Mouse (Mus musculus) C2C12 (cell line): ENCODE data around the gene Prr19.

ENCODE experiments used
- CEBPB ChIP-seq: IDR thresholded peaks from one replicate; pipeline ENCODE4 v1.6.1; 2011; ENCODE audit warnings: low read depth, mild to moderate bottlenecking, control low read depth, moderate library complexity
- CTCF ChIP-seq: IDR thresholded peaks from one replicate; pipeline ENCODE4 v1.5.1; 2011; ENCODE audit not compliant: control insufficient read depth, insufficient read depth, insufficient read length
- MAX ChIP-seq: IDR thresholded peaks from one replicate; pipeline ENCODE4 v1.6.1; 2011; ENCODE audit warnings: mild to moderate bottlenecking, control low read depth
- MYOD1 ChIP-seq: IDR thresholded peaks from one replicate; pipeline ENCODE4 v1.6.1; 2011; ENCODE audit warnings: low read depth; ENCODE audit not compliant: control insufficient read depth, insufficient read length
- MYOG ChIP-seq: IDR thresholded peaks from one replicate; pipeline ENCODE4 v1.6.1; 2011; ENCODE audit not compliant: control insufficient read depth, insufficient read length; ENCODE audit errors: extremely low read depth
- USF1 ChIP-seq: IDR thresholded peaks from one replicate; pipeline ENCODE4 v1.6.1; 2011; ENCODE audit warnings: low read depth, mild to moderate bottlenecking, control low read depth, moderate library complexity

- TF ChIP-seq MAX (no peak), USF1 (no peak), CTCF (no peak), CEBPB (no peak), MYOG (no peak), MYOD1 (no peak)
Measured at GRCm38 (mm10) chr7:25290911-25291310, 10.3 kb upstream of the Prr19 start.
